Mouse (Mus musculus) thymus, adult 2 months (tissue): ENCODE results near the gene Shisa5.

Source experiments
- CTCF ChIP-seq: fragments of 200-500 bp; IDR thresholded peaks from 2 replicates; pipeline ENCODE4 v1.5.1; 2012; ENCODE audit warnings: mild to moderate bottlenecking, control low read depth, low read length, moderate library complexity, borderline replicate concordance; ENCODE audit not compliant: control insufficient read depth, poor library complexity, insufficient read depth; ENCODE audit errors: extremely low read depth
- POLR2A ChIP-seq: fragments of 200-500 bp; IDR thresholded peaks from 2 replicates; pipeline ENCODE4 v1.6.1; 2012; ENCODE audit warnings: mild to moderate bottlenecking, low read length, control low read depth, moderate library complexity; ENCODE audit not compliant: control insufficient read depth, poor library complexity, insufficient read depth; ENCODE audit errors: extremely low read depth

- TF ChIP-seq POLR2A (no peak), CTCF (no peak)
These were observed 42.0 kb upstream of the Shisa5 start for GRCm38 (mm10) chr9:108996411-108996810.
